Mouse (Mus musculus): ENCODE data around the gene Mxi1.
A peak's percentile ranks its signal among the peaks of the same experiment; 100 is the strongest.

The Mxi1 gene

DNA sequence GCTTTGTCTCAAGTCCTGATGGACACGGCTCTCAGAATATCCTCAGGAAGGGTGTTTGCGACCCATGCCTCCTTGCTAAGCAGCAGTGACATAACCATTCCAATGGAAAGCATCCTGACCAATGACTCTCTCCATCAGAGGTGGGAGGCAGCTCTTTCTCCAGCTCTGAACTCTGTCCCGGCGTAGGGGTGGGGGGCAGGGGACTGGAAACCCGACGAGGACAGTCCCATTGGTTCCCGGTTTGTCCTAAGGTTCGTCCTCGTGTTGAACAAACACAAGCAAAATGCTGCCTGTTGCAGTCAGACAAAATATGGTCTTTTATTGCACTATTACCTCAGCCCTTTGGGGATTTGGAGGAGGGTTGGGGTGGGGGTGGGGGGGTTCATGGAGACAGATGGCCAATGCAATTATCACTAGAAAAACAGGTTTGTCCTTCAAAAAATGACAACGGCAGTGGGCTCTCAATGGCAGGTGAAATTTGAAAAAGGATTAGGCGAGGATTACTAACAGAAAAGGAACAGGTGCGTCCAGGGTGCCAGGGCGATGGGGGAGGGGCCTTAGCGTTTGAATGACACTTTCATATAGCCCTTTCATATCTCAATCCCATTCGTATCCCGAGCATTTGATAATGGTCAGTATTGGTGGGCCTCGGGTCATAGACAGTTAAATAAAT is 11.0 kb upstream of the Mxi1 start:
- no peak for DNase-seq (ENCODE audit: low read depth in 2 of 2, low spot score in 2 of 2)

DNA sequence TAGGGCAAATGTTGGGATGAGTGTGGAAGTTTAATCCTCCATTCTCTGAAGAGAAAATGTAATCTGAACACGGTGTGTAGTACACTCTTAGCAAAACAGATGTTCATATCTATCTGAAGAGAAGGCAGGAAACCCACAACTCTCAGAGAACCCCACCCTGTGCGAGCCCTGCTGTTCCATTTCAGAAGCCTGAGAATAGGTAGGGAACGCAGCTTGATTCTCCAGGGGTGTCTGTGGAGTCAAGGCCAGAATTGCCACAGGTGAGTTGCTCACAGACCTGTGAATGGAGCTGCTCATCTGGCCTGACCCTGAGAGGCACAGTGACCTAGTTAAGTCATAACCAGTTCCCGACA is 10.5 kb upstream of the Mxi1 start:
- no peak for DNase-seq (ENCODE audit: low read depth in 2 of 2, low spot score in 2 of 2)

DNA sequence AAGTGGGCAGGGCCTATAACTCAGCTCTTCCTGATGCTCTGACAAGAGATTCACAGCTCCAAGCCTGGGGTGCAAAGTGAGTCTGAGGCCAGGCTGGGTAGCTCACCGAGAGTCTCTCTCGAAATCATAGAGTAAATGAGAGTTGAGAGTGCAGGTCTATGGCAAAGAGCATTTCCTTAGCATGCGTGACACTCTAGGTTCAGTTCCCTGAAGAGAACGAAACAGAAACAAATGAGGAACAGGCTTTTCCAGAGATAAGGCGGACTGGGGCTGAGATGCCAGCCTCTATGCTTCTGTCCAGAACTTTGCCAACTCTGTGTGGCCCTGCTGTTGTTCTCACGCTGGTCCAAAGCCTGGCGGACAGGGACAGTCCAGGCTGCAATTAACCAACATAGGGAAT is 6.9 kb upstream of the Mxi1 start:
- no peak for DNase-seq (ENCODE audit: low read depth in 2 of 2, low spot score in 2 of 2)

DNA sequence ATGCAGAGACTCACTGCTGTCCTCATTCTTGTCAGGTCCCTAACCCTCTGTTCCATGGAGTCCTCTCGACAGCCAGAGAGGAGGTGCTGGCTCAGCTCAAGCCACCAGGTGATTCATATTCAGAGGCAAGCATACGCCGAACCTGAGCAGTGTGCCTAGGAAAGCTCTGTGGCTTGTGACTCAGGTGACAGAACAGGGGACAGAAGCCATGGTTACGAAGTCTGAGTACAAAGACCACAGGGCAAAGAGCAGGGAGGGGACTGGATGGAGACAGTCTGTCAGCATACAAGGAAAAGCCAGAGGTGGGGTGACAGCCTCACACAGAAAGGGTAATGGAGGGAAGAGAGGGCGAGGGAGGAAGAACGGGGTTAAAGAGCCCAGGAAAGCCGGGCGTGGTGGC is 4.7 kb upstream of the Mxi1 start:
- DNase-seq (ENCODE audit: low read depth in 2 of 2, low spot score in 2 of 2): no peak

DNA sequence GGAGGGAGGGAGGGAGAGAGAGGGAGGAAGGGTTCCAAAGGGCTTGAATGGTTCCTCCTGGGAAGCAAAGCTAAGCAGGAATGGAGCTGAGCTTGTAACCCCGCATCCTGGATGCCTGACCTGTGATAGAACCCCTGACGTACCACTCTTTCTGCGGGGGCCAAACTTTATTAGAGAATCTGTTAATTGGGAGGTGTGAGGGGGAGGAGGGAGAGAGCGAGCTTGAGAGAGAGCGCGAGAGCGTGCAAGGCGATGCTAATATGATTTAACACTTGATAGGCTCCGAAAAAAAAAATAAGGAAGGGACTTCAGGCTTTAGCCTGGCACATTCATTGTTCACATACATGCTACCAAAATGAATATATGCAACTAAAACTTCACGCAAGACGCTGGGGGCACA is 3.6 kb upstream of the Mxi1 start:
- DNase-seq (ENCODE audit: low read depth in 2 of 2, low spot score in 2 of 2): no peak

DNA sequence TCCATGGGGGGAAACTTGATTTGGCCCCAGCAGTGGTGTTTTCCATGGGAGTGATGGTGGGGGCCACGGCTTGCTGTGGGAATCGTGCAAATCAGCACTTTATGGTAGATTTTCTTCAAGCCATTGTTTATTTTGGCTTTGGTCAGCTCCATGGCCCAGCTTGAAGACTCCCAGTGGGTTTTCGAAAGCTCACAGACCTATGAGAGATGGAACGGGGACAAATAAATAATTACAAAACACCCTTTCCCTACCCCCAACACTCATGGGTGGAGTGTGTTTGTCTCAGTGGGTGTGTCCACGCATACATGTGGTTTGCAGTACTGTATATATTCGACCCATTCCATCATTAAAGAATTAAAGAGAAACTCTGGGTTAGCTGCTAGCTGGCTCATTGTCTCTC is 3.1 kb upstream of the Mxi1 start:
- no peak for DNase-seq (ENCODE audit: low read depth in 2 of 2, low spot score in 2 of 2)

DNA sequence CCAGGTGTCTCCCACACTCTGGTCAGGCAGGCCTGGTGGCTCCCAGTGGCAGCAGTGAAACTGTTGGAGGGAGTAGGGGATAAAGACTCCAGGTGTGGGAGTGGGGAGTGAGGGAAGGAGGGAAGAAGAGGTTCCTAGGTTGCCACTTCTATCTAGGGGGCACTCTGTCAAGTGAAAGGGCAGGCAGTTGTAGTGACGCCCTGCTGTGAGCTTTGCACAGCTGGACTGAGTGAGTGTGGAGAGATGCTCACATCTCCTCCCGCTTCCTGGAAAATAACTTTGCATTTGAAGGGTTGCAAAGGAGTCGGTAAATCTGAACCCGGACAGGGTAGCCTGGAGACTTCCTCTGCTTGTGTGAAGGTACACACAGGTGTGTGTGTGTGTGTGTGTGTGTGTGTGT is 687 bp upstream of the Mxi1 start:
- no peak for DNase-seq (ENCODE audit: low read depth in 2 of 2, low spot score in 2 of 2)

DNA sequence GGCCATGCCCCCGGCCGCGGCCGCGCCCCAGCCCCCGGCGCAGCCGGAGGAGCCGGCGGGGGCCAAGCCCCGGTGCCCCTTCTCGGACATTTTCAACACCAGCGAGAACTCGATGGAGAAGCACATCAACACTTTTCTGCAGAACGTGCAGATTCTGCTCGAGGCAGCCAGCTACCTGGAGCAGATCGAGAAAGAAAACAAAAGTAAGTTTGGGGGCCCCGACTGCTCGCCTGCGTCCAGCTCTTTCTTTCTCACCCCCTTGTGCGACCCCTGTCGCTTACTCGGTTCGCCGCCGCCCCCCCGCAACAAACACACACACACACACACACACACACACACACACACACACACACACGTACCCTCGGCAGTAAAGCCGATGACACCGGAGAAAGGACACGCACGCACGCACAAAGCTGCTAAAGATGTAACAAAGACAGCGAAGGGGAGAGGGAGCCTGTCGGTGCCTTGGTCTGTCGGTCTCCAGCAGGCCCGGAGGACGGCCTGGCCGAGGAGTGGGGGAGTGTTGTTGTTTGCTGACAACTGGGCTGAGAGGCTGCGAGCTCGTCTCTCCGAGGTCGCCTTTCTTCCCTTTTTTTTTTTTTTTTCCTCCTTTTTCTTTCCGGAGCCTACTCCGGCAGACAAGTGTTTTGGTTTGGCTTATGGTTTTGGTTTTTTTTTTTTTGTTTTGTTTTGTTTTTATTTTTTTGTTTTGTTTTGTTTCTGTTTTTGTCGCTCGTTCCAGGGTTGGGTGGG is 629 bp downstream of the Mxi1 start:
- peak; percentile 24 to 36 for DNase-seq (ENCODE audit: low read depth in 2 of 2, low spot score in 2 of 2)

DNA sequence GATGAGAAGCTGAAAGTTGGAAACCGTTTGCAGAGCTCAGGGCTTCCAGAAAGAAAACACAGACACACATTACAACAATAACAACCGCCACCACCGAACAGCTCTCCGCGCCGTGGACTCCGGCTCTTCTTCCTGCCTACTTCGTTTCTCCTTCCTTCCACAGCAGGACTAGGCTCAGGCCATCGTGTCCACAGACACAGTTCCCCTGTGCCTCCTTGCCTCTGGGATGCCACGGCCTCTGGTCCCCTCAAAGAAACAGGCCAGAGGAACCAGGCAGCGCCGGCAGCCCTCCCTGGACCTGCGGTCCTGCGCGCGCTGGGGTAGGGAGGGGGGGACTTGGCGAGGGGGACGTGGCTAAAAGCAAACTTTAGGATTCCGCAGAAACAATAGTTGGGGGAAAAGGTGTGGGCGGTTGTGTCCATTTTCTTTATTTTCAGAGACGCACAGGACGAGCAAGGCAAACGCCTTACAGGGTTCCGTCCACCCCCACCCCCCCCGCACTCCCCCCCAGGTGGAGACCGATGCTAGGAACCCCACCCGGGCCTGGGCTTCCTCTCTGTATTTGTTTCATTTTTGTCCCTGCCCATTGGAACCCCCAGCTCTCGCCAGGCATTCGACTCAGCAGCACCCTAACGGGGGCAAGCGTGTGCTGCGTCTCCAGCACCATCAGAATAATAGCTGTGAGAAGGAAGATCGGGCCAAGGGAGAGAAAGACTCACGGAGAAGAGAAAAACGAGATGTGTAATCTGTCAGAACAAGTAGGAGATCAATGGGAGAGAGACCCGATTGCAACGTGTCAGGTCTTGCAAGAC is 1.4 kb downstream of the Mxi1 start:
- no peak for DNase-seq (ENCODE audit: low read depth in 2 of 2, low spot score in 2 of 2)

DNA sequence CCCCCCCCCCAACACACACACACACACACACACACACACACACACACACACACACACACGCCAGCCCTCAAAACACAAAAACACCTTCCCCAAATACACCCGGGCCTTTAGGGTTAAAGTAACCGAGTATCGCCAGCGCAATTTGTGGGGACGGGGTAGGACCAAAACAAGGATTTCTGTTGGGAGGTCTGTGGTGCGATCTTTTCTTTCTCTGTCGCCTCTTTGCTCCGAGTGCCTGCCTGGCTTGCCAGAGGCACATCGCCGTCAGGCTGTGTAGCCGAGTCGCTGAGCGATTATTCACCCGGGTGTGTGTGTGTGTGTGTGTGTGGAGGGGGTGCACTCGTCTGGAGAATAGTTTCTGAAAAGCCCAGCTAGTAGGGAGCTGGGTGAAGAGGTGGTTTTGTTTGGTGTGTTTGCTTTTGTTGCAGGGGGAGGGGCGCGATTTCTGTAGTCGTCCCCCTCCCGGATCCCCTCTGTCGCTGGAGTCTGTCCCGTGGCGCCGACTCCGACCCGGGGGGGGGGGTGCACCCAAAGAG is 2.1 kb downstream of the Mxi1 start:
- peak; percentile 45 to 53 for DNase-seq (ENCODE audit: low read depth in 2 of 2, low spot score in 2 of 2)

DNA sequence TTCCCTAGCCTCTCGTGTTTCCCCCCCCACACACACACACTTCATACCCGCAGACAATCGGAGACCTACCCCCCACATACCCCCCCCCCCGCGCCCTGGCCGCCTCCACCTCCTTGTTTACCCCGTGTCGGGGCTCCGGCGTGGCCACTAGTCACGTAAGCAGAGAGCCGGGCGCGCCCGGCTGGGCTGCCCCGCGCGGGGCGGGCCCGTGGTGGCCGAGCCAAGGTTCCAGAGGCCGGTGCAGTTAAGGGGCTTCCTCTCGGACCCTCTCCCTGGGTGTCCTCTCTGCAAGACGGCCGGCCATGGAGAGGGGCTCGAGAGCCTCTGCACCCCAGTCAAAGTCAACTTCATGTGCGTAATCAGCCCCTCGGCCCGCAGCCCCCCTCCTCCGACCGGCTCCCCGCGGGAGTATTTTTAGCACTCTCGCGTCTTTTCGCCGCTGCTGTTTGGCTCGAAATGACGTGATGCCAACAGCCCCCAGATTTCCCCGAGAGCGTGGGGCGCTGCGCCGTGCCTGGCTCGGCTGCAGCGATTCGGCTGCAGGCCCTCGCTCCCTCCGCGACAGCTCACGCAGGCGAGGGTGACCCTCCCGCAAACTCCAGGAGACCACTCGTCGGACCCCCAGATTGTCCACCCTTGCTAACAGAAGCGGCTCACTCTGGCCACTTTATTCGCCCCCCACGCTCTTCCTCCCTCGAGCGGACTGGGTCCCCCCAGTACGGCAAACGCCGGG is 2.8 kb downstream of the Mxi1 start:
- DNase-seq (ENCODE audit: low read depth in 2 of 2, low spot score in 2 of 2): peak; percentile 61 to 76

DNA sequence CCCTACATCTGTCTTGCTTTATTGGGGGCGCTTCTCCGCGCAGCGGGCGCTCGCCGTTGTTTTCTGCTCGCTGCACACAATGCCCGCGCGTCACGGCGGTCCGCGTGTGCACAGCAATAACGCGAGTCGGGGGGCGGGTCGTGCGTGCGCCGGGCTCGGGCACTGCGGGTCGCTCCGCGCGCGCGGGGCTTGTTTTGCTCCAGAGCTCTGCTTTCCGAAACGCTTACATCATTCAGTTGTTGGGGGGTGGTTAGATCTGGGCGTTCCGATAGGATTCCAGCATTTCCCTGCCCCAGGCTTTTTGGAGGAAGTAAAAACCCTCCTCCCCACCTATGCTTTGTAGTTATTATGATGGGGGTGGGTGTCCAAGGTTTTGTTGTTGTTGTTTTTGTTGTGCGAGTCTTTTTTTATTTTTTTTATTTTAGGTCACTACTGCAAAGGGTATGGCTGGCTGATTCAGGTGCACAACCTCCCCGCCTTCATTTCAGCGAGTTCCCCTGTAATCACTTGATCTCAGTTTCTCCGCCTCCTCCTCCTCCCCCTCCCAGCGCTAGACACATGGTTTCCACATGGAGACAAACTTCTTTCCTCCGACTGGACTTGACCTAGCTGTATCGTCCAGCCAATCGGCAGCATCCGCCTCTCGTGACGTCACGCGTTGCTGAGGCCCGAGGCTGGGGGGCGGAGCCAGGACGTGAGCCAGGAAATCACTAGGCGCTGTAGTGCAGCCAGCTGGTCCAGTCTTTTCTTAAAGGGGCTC is 3.5 kb downstream of the Mxi1 start:
- DNase-seq (ENCODE audit: low read depth in 2 of 2, low spot score in 2 of 2): peak; percentile 96 to 97

DNA sequence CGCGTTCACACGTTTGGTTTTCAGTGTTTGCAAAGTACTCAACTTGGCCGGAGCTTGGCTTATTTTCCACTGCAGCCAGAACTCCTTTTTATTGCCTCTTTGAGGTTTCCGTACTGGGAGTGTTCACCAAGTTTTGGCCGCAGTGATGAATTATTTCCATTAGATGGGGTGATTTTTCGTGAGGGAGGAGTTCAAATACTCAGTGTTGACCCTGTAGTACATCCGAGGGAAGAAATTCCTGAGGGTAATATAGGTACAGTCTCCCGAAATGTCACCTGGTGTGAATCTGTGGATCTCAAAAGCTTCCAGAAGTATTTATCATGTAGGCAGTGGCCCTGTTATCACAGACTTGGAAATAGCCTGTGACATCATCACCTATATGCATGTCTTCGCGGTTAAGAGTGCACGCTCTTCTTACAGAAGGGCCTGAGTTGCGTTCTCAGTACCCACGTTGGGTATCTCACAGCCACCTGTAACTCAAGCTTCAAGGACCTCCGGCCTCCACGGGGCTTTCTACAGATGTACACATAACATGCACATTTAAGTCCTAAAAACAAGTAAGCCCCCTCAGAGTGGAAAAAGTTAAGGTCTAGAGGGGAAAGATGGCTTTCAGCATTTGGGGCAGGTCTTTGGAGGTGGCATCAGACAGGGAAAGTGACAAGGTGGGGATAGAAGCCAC is 4.4 kb downstream of the Mxi1 start:
- no peak for DNase-seq (ENCODE audit: low read depth in 2 of 2, low spot score in 2 of 2)

DNA sequence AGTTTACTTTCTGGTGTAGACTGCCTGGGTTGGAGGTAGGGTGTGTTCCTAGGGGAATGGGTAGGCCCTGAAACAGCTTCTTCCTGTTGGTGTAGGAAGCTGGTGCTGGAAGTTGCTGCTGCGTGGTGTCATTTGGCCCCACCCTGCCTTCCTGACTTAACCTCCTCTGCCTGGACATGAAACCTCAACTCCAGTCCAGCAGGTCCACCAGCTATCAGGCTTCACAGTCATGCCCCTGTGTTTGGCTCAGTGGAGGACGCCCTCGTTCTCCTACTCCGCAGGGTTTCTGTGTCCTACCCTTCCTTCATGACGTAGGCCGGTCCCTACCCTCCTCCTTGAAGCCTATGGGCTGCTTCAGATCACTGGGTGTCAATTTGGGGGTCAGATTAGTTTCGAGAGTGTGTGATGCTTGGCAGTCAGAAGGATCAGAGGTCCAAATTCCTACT is 4.9 kb downstream of the Mxi1 start:
- no peak for DNase-seq (ENCODE audit: low read depth in 2 of 2, low spot score in 2 of 2)

DNA sequence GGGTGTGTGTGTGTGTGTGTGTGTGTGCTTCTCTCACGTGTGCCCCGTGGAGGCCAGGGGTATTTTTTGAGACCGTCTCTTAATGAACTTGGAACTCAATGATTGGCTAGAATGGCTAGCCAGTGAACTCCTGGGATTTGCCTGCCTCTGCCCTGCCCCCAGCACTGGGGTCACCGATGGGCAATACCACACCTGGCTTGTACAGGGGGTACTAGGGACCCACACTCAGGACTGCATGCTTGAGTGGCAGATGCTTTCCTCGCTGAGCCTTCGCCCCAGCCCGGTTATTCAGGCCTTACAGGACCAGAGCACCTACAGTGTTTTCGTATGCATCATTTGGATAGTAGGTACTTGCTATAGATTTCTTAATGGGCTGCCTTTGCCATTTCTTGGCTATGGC is 5.8 kb downstream of the Mxi1 start:
- no peak for DNase-seq (ENCODE audit: low read depth in 2 of 2, low spot score in 2 of 2)

DNA sequence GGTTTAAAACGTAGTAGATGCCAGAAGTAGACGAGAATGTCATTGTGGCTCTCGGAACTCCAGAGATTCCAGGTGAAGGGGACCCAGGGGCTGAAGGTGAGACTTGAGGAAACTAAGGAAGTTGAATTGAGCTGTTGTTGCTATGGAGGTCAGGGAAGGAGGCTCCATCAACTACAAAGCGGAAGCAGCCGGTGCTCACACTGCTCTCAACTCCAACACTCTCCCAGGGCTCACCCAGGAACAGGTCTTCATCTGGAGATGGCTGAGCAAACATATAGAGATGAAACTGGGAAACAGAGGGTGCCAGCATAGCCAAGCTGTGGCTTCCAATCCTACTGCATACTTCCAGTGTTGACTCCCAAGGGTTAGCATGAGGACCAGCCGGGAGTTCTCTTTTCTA is 6.6 kb downstream of the Mxi1 start:
- DNase-seq (ENCODE audit: low read depth in 2 of 2, low spot score in 2 of 2): no peak

DNA sequence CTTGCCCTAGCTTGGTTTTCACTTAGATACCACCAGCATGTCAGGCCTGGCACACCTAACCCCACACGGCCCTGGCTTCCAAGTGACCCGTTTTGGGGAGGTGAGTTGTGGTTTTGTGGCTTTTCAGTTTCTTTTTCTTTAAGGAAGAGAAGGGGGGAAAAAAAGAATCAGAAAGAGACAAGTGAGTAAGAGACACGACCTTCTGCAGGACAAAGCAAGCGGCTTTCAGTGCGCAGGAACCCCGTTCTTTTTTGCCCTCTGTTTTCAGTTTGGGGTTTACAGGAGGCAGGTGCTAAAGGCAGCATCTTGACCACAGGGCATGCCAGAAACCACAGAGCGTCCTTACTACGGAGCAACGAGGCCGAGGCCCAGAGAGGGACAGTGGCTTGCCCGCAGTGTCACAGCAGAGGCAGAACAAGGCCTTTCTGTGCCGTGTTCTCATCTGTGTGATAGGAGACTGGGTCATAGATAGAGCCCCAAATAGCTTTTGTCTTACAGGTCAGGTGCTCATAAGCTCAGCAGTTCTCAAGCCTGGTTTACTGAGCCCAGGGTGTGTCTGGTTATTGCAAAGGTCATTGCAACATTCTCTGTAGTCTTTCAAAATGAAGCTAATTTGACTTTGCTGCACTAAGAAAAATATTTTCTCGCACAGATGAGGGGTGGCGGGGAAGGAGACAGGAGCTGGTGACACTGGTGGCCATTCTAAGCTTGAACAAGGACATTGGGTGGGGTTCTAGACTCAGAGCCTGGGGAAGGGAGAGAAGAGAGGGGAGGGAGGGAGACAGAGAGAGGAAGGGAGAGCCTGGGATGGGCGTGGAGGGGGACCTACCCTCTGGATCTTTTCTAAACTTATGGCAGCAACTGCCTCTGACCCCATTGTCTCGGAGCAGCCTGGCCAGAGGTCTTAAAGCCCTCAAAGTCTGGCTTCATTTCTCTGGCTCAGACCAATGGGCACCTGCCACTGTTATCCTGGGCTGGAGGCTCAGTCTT is 8.1 kb downstream of the Mxi1 start:
- DNase-seq (ENCODE audit: low read depth in 2 of 2, low spot score in 2 of 2): no peak

DNA sequence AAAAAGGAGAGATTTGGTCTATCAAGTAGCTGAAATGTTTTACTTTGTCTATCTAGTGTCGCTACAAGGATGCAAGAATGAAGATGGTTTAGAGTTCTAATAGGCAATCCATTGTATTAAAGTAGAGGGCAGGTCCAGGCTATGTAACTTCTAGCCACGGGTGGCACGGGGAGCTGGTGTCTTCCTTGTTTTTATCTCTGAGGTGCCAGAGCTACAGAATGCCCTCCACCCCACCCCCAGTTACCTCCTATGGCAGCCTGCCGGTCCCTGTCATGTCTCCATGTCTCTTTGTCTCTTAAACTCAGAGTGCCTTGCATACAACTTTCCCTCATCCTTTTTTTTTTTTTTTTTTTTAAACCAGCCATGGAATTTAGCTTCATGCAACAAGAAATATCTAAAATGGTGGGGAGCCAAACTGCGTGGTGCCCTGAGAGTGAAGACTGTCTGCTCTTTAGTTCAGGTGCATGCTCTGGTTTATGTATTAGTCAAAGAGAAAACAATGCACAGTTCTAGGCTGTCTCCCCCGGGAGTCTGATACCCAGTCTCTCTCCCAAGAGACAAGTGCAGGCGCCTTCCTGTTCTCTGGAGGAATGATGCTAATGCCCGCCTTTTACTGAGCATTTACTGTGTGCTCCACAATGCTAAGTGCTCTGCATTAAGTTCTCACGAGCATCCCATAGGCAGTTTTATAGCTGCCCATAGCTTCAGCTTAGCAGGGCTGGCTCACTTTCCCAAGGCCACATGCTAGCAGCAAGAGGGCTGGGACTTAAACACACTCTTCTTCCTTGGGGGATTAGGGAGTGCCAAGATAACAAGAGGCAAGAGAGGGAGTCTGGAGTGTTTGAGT is 10.2 kb downstream of the Mxi1 start:
- no peak for DNase-seq (ENCODE audit: low read depth in 2 of 2, low spot score in 2 of 2)

Measured in CD8-positive naive resting alpha-beta T cell, adult 2 months (primary cell).